Mouse (Mus musculus) c-Kit-positive CD71-positive TER-119-negative erythroid progenitor cells, embryonic 14.5 days (primary cell): ENCODE results near the gene Mgat4a.
A peak's percentile ranks its signal among the peaks of the same experiment; 100 is the strongest.

Source experiments
- DNase-seq: peaks from one replicate; pipeline ENCODE4 v3.0.0-alpha.2; 2013; ENCODE audit warnings: low read depth

Gene Mgat4a

GRCm38 (mm10) chr1:37540810-37541658, at the start of gene Mgat4a:
Gene Mgat4a, minus strand, starts transcription at chr1:37541016.
- peak; percentile 77 for DNase-seq

- no peak for DNase-seq
These were observed 45.1 kb upstream of the Mgat4a start for GRCm38 (mm10) chr1:37585809-37586480.

- no peak for DNase-seq
These were observed 43.1 kb upstream of the Mgat4a start for GRCm38 (mm10) chr1:37583795-37584464.

- DNase-seq, result no peak
These were observed 42.4 kb upstream of the Mgat4a start for GRCm38 (mm10) chr1:37583167-37583566.

GRCm38 (mm10) chr1:37579686-37580085, 38.9 kb upstream of the Mgat4a start:
- no peak for DNase-seq

- DNase-seq, result no peak
These were observed 31.9 kb upstream of the Mgat4a start for GRCm38 (mm10) chr1:37572528-37573272.

- DNase-seq, result no peak
These were observed 27.6 kb upstream of the Mgat4a start for GRCm38 (mm10) chr1:37568379-37568778.

GRCm38 (mm10) chr1:37566754-37567153, 25.9 kb upstream of the Mgat4a start:
- no peak for DNase-seq

GRCm38 (mm10) chr1:37566344-37566743, 25.5 kb upstream of the Mgat4a start:
- no peak for DNase-seq

GRCm38 (mm10) chr1:37565396-37565795, 24.6 kb upstream of the Mgat4a start:
- no peak for DNase-seq

GRCm38 (mm10) chr1:37561955-37562354, 21.1 kb upstream of the Mgat4a start:
- DNase-seq, result no peak

- no peak for DNase-seq
These were observed 19.5 kb upstream of the Mgat4a start for GRCm38 (mm10) chr1:37560356-37560755.

GRCm38 (mm10) chr1:37551986-37552385, 11.2 kb upstream of the Mgat4a start:
- DNase-seq, result no peak

- no peak for DNase-seq
These were observed 8.7 kb upstream of the Mgat4a start for GRCm38 (mm10) chr1:37549501-37549900.

- DNase-seq, result no peak
These were observed 5.7 kb upstream of the Mgat4a start for GRCm38 (mm10) chr1:37546398-37547051.

GRCm38 (mm10) chr1:37544251-37544650, 3.4 kb upstream of the Mgat4a start:
- no peak for DNase-seq

GRCm38 (mm10) chr1:37543057-37543456, 2.2 kb upstream of the Mgat4a start:
- no peak for DNase-seq

GRCm38 (mm10) chr1:37539968-37540809, 627 bp downstream of the Mgat4a start:
- DNase-seq, result no peak

- DNase-seq, result no peak
These were observed 6.2 kb downstream of the Mgat4a start for GRCm38 (mm10) chr1:37534532-37535108.

GRCm38 (mm10) chr1:37533181-37533580, 7.6 kb downstream of the Mgat4a start:
- DNase-seq, result no peak
